Mouse (Mus musculus) bone marrow, adult 2 months (tissue): Measurements from ENCODE around the gene Alkbh2. TPM values are rescaled to one million over a fixed set of nuclear protein-coding genes. Genes with fewer than 3 reads are reported as not detected.

Source experiments
- H3K27ac ChIP-seq: fragments of 200-500 bp; 2 replicates; pipeline ENCODE4 v1.5.1; 2012; ENCODE audit warnings: low read depth, mild to moderate bottlenecking, control low read depth, inconsistent platforms, low read length; ENCODE audit not compliant: control insufficient read depth, poor library complexity, insufficient read depth
- H3K4me1 ChIP-seq: fragments of 200-500 bp; 2 replicates; pipeline ENCODE4 v1.6.1; 2011; ENCODE audit warnings: low read length; ENCODE audit not compliant: control insufficient read depth, insufficient read depth
- H3K4me3 ChIP-seq: fragments of 200-500 bp; replicated peaks from 2 replicates; pipeline ENCODE3; 2011; ENCODE audit warnings: mild to moderate bottlenecking, low read depth, low read length, control low read depth; ENCODE audit not compliant: control insufficient read depth
- CTCF ChIP-seq: fragments of 200-500 bp; IDR thresholded peaks from 2 replicates; pipeline ENCODE4 v1.5.1; 2011; ENCODE audit warnings: low read length, control low read depth; ENCODE audit not compliant: control insufficient read depth, insufficient read depth
- POLR2A ChIP-seq: fragments of 200-500 bp; IDR thresholded peaks from 2 replicates; pipeline ENCODE4 v1.6.1; 2011; ENCODE audit warnings: low read depth, mild to moderate bottlenecking, control low read depth, low read length, borderline replicate concordance; ENCODE audit not compliant: control insufficient read depth
- WGBS: fragments of 180-500 bp; shearing (Covaris S2); methylation state at CpG from one replicate; pipeline ENCODE4 v1.1.7; 2018; 5-methylcytosine and 5-hydroxymethylcytosine counted together
- polyA plus RNA-seq: library from polyadenylated mRNA; stranded (reverse); fragments of >200 nt; gene quantifications from 2 replicates; pipeline ENCODE4 v1.2.4, GENCODE M21; 2011; ENCODE audit warnings: low replicate concordance; ENCODE audit not compliant: missing spikeins, insufficient read depth, insufficient read length

The Alkbh2 gene
- polyA plus RNA-seq, 1 experiment, result 8.0 TPM

DNA sequence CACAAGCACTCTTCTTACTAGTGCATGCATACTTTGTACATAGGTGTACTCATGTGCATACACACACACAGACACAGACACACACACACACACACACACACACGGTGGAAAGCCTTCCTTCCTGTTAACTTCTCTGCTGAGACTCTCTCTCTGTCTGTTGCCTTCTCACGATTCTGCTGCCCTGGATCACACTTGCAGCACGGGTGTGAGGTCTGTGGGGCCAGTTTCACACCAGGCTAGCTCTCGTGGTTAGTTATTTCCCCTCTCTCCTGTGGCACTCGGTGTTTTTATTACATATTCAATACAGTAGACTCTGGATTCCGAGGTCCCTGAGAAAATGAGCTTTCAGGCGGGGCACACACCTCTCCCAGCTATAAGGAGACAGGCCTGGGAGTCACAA is 11.4 kb downstream of the Alkbh2 start:
- H3K27ac ChIP-seq, result no peak overlapping the region
- 36% methylated on average over 7 of the region's 7 CpGs for WGBS
- H3K4me1 ChIP-seq, result no peaks in the 10 kb centered on the region
- no peak overlapping the region for H3K4me3 ChIP-seq
- no peak for TF ChIP-seq CTCF

DNA sequence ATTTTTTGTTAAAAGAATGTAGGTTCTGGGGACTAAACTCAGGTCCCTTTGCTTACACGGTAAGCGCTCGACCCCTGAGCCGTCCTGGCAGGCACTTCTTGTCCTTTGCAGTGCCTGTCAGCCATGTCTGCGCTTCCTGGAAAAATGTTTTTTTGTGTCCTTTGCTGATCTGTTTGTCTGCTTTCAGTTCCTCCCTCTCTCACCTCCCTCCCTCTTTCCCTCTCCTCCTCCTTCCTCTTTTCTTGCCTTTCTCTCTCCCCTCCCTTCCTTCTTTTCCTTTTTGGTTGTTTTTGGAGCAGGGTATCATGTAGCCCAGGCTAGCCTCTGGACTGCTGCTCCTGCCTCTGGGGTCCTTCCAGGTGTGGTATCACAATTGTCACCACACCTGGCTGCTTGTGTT is 13.0 kb downstream of the Alkbh2 start:
- H3K4me3 ChIP-seq, result no peak overlapping the region
- WGBS, result 62% methylated on average over 5 of the region's 5 CpGs

DNA sequence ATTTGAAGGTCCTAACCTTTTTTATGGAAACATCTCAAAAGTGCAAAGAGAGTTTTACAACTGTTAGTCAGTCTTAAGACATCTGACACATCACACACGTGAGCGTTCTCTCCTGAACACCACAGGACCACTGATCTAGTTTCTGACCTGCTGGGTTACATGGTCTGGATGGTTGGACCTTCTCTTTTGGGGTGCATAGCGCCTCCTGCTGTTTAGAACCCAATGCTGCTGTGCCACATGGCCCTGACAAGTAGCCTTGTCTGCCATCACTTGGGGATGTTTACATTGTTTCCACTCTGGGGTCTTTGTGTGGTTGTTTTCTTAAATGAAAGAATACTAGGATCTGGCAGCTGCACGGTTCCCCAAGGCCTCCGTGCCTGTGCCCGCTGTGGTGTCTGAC is 14.7 kb downstream of the Alkbh2 start:
- no peak overlapping the region for H3K27ac ChIP-seq
- TF ChIP-seq CTCF (0 out of 2 replicates have a peak, but pooled peaks have one; percentile 21), POLR2A (no peak)
- no peaks in the 10 kb centered on the region for H3K4me1 ChIP-seq
- H3K4me3 ChIP-seq, result no peak overlapping the region
- 91% methylated on average over 6 of the region's 6 CpGs for WGBS

More for the DNA sequence above, 13.0 kb downstream of the Alkbh2 start:
- TF ChIP-seq CTCF (no peak), POLR2A (no peak)
- Histone ChIP-seq H3K4me1 (no peaks in the 10 kb centered on the region), H3K27ac (no peak overlapping the region)

DNA sequence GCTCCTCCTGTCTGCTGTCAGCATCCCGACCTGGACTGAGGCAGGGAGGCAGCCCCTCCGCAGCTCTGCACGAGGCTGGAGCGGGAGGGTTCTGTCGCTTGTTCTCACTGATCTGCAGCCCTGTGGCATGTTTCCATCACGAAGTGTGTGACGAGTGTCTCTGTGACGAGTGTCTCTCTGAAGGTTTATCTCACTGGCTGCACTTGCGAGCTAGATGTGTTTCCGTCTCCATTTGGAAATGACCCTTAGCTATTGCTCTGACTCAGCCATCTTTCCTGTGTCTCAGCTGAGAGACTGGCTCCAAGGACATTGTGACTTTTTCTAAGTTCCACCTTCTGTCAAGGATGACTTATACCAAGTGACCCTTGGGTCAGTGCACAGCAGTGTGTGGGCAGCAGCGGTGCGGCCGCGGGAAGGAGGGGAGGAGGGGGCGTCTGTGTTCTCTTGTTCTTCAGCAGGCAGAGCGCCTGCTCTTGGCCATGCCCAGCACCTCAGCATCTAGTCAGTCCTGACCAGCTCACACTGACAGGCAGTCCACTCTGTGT is 21.6 kb downstream of the Alkbh2 start:
- H3K4me1 ChIP-seq, result no peaks in the 10 kb centered on the region
- H3K4me3 ChIP-seq, result no peak overlapping the region
- TF ChIP-seq CTCF (no peak), POLR2A (no peak)
- H3K27ac ChIP-seq, result no peak overlapping the region
- 88% methylated on average over 16 of the region's 16 CpGs for WGBS

DNA sequence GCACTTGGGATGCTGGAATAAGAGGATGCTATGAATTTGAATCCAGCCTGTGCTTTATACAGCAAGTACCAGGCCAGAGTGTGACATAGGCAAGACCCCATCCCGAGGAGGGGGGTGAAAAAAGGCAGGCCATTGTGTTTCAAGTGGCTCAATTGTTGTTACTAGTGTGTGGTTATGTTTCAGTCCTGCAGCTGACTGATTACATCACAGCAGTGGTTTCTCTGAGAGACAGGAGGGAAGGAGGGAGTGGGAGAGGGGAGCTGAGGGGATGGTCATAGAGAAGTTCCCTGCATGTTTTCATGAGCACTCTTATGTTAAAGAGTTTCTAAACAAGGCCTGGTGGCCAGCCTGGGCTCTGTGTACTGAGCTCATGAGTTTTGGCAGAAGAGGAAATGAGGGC is 25.2 kb downstream of the Alkbh2 start:
- Histone ChIP-seq H3K4me1 (peaks cover 1% of the 10 kb centered on the region), H3K4me3 (no peak overlapping the region), H3K27ac (no peak overlapping the region)
- WGBS, result 16% methylated on average over 1 of the region's 1 CpGs
- TF ChIP-seq CTCF, result no peak
- TF ChIP-seq POLR2A, result no peak

DNA sequence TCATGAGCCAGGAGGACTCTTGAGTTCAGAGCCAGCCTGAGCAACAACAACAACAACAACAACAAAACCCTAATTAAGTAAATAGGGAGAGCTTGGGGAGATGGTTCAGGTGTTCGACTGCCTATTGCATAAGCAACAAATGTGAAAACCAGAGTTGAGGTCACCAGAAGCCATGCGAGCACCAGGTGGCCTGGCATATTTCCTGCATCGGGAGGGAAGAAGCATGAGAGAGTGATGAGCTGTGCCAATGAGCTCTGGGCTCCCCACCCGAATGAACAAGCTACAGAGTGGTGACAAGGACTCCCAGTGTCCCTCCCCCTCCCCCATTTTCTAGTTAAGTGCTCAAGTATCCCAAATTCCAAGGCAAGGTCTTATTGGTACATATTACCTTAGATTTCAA is 26.1 kb downstream of the Alkbh2 start:
- TF ChIP-seq CTCF, result no peak
- no peak for TF ChIP-seq POLR2A
- H3K27ac ChIP-seq, result no peak overlapping the region
- WGBS, result 66% methylated on average over 4 of the region's 4 CpGs
- no peak overlapping the region for H3K4me3 ChIP-seq
- peaks cover 1% of the 10 kb centered on the region for H3K4me1 ChIP-seq

DNA sequence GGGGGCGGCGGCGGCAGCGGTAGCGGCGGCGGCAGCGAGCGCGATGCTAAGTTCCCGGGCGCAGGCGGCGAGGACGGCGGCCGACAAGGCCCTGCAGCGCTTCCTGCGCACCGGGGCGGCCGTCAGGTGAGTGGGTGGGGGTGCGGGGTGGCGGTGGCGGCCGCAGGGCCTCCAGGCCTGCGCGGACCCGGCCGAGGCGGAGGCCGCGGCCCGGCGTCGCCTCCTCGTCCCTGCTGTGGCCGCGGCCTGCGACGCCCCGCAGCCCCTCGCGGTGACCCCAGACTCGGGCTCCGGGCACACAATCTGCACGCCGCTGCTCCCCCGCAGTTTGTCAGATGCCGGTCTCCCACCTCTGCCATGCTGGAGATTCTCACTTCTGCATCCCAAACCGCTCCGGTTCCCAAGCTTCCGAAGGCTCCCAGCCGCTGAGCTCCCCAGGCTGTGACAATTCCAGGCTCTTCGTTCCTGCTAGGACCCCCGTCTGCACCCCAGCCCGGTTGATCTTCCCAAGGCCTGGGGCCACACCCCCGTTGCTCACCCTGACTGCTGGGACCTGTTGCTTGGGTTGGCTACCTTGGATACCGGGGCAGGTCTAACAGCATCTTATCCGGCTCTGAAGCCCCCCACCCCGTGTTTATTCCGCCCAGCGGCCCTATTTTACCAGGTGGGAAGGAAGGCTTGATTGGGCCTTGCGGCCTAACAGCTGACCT is 27.5 kb downstream of the Alkbh2 start:
- Histone ChIP-seq H3K4me1 (peaks cover 1% of the 10 kb centered on the region), H3K4me3 (peak overlapping the region; percentile 63), H3K27ac (no peak overlapping the region; the same call in 1 of the 2 replicates)
- 4% methylated on average over 58 of the region's 64 CpGs for WGBS
- no peak for TF ChIP-seq POLR2A
- no peak for TF ChIP-seq CTCF

DNA sequence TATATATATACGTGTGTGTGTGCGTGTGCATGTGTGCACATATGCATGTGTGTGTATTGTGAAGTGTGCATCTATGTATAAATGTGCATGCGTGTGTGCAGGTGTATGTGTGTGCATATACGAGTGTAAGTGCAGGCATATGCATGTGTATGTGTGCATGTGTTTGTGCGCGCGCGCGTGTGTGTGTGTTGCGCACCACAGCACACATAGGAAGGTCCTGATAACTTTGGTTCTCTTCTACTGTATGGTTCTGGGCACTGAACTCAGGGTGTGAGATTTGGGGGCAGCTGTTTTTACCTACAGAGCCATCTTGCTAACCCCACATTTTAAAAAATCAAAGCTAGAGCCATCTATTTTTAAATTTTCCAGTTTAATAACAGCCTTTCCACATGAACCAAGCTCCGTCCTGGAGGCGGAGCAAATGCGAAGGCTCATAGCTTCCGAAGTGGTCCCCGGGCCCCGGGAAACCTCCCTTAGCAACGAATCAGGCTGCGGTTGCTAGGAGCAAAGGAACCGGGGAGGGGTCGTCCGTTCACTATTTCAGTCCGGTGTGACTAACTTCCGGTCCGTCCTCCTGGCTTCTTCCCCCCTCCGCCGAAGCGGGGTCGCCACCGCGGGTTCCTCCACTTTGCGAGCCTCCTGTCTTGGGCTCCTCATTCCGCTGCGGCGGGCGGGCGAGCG is 28.2 kb downstream of the Alkbh2 start:
- no peak for TF ChIP-seq POLR2A
- no peak for TF ChIP-seq CTCF
- 9% methylated on average over 37 of the region's 37 CpGs for WGBS
- Histone ChIP-seq H3K4me1 (peaks cover 1% of the 10 kb centered on the region), H3K27ac (no peak overlapping the region), H3K4me3 (peak overlapping the region; percentile 32)
